Mouse (Mus musculus) common myeloid progenitor, adult 5-6 weeks (primary cell): ENCODE measurements around the gene Sbk3. TPM values are rescaled to one million over a fixed set of nuclear protein-coding genes. Genes with fewer than 3 reads are reported as not detected.
"Not testable (repeated sequence)": the region's sequence is repeated elsewhere in the genome, so short reads cannot be mapped to it uniquely, and the experiment has no call there.

ENCODE experiments used
- ATAC-seq: replicated peaks from 2 replicates; pipeline ENCODE4 v1.8.0; 2016; ENCODE audit warnings: low read depth, mild to moderate bottlenecking, moderate TSS enrichment, inconsistent platforms; ENCODE audit not compliant: poor library complexity, severe bottlenecking
- total RNA-seq: library from RNA; stranded (forward); fragments of 200-1000, 187-1606 nt; gene quantifications from 2 replicates; pipeline ENCODE4 v1.2.3, GENCODE M21; 2017

The Sbk3 gene
- total RNA-seq, result 0.19 TPM in 1 of 2 replicates, not detected in the other

DNA sequence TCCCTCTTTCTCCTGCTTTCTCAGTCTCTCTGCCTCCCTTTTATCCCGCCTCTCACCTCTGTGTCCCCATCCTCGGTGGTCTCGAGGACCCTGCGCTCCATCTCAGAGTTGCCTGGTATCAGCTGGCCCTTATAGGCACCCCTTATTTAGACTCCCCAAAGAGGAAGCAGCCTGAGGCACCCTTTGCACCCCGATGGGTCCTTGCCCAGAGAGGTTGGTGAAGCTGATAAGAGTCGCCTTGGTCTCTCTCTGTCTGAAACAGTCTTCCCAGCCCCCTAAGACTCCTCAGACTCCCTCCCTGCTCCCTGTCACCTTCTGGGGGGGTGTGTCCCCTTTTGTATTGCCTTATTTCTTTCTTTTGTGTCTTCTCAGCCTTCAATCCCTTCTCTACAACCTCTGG lies at the start of gene Sbk3:
Gene Sbk3 (minus strand): TSS at position 101 of the 400 bp plus-strand sequence.
- 0 out of 2 replicates have a peak, but pooled peaks have one; percentile 30 for ATAC-seq

DNA sequence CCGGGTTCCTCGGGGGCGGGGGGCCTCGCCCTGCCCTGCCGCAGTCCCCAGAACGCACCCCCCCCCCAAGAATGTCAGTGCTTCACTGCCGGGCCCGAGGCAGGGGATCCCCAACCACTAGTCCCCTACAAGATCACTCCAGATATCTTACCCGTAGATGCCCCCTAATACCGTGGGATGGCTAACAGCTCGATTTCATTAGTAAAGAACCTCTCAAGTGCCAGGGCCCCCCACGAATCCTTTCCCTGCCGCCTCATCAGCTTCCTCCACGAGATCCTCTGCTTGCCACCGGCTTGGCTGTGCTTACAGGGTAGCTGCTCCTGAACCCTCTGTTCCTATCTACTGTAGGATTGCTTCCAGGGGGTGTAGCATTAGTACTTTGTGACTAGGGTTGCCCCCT lies 49.7 kb upstream of the Sbk3 start:
- no peak for ATAC-seq

DNA sequence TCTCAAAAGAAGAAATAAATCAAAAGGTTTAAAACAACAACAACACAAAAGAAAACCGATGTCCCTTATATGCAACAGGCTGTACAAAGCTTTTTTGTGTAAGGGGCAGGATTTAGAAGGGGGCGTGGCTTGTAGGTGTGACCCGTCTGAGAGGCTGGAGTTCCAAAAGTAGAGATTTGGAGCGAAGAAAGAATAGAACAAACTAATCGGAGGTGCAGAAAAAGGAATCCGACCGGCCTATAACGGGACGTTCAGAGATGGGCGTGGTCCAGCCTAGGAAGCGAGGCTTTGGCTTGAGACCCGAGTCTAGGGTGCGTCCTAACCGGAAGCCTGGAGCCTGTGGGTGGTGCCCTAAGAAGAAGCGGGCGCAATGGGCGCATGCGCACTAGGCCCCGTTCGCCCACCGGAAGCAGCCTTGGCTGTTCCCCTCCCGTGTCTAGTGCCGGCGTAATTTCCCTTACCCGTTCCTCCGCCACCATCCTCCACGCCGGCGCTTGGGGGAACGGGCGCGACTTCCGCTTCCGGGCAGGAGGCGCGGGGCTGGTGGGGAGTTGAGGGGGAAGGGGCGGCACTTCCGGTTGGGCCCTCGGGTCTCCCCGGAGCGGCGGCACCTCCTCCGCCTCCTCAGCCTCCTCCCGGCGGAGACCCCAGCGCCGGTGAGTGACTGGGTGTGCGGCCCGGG lies 49.2 kb upstream of the Sbk3 start, which contains the start of the genes Zfp865 and Ccdc106:
Gene Zfp865 (plus strand): TSS at position 377 of the 682 bp plus-strand sequence.
Gene Ccdc106 (plus strand): TSS at position 554 of the 682 bp plus-strand sequence.
- ATAC-seq, result peak; percentile 85

DNA sequence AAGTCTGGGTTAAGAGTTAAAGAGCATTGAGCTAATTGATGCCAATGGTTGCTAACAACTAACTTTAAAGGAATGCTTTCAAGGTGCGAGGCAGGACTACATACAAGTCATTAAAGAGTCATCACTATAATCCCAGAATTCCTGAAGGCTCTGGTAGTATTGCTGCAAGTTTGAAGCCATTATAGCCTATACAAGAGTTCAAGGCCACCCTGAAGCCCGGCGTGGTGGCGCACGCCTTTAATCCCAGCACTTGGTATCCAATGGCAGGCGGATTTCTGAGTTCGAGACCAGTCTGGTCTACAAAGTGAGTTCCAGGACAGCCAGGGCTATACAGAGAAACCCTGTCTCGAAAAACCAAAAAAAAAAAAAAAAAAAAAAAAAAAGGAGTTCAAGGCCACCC lies 48.6 kb upstream of the Sbk3 start:
- not testable (repeated sequence) for ATAC-seq

DNA sequence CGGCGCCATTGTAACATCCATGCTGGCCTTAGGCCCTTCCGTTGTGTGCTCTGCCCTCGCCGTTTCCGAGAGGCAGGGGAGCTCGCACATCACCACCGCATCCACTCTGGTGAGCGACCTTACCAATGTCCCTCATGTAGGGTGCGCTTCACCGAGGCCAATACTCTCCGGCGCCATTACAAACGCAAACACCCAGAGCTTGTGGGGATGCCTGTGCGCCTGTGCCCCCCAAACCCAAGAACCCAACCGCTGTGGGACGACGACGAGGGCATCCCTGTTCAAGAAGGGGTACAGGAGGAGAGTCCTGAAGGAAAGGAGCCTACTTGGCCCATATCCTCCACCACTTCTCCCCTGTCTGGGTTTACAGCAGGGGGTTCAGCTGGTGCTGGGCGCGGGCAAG lies 47.0 kb upstream of the Sbk3 start:
- ATAC-seq, result no peak

DNA sequence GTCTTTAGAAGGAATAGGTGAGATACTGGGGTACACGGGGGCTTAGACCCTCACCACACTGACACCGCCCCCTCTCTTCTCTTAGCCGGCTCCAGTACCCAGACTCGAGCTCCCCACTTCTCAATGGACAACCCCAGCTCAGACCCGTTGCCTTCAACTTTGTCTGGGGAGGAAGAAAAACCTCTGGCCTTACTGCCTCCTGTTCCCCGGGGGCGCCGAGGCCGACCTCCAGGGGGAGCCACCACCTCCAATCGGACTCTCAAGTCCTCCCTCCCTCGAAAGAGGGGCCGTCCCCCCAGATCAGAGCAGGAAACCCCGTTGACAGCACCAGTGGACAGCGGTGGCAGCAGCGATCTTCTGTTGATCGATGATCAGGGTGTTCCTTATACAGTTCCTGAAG lies 46.4 kb upstream of the Sbk3 start:
- no peak for ATAC-seq

DNA sequence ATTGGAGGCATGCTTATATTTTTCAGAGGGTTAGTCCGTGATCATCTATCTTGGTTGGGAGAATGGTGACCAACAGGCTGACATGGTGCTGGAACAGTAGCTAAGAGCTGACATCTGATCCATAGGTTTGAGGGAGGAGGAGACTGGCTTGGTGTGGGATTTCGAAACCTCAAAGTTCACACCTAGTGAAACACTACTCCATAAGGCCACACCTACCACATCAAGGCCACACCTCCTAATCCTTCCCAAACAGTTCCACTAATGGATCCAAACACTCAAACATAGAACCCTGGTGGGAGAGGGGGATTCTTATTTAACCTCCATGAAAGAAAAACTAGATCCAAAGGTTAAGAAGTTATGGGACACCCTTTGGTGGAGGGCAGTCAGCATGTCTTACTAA lies 46.0 kb upstream of the Sbk3 start:
- ATAC-seq, result no peak

DNA sequence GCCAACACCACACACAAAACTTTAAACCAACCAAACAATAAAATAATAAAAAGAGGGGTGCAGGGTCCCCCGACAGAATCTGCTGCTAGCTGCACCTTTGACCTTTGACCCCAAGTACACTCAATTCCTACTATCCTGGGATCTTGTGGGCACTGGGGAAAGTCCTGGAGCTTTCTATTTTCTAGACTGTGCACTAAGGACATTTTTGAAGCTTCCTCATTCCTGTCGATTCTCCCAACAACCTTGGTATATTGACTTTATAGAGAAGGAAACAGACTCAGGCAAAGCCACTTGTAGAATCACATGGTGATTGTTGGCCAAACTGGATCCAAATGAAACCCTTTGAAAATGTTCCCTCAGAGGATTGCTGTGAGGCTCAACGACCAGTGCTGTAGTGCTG lies 45.1 kb upstream of the Sbk3 start:
- ATAC-seq, result no peak

DNA sequence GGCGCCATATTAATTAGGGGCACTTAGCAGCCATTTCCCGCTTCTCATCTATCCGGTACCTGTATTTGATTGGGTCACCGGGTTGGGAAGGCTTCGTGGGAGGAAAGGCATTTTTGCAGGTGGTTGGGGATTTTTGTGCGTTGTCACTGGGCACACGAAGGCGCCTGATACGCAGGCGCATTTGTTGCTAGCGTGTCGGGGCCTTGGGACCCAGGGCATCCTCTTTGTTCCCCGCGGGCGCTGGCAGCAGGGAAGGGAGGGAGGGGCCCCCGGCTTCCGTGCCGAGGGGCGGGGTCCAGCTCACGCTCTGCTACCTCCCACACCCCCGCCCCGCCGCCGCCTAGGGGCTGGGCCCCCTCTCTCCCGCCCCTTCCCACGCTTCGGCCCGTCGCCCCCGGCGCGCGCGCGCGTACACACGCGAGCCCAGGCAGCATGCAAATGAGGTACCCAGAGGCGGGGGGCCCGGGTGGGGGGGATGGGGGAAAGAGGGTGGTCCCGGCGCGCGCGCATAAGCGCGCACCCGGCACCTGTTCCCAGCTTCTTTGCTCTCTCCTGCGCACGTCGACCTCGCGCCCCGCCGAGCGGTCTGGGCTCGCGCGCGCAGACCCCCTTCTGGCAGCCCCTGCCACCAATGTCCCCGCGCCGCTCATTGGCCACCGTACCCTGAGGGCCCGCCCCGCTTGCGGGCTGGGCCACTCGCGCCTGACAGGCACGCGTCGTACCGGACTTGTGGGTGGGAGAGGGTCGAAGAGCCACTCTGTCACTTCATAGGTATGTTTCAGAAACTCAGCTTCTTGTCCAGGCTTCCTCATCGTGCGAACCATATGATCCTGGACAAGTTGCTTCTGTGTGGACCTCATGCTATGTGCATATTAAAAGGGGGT lies 44.4 kb upstream of the Sbk3 start, which contains the start of gene Gm44973:
Gene Gm44973 (plus strand): TSS at position 379 of the 884 bp plus-strand sequence.
- ATAC-seq, result peak; percentile 61

DNA sequence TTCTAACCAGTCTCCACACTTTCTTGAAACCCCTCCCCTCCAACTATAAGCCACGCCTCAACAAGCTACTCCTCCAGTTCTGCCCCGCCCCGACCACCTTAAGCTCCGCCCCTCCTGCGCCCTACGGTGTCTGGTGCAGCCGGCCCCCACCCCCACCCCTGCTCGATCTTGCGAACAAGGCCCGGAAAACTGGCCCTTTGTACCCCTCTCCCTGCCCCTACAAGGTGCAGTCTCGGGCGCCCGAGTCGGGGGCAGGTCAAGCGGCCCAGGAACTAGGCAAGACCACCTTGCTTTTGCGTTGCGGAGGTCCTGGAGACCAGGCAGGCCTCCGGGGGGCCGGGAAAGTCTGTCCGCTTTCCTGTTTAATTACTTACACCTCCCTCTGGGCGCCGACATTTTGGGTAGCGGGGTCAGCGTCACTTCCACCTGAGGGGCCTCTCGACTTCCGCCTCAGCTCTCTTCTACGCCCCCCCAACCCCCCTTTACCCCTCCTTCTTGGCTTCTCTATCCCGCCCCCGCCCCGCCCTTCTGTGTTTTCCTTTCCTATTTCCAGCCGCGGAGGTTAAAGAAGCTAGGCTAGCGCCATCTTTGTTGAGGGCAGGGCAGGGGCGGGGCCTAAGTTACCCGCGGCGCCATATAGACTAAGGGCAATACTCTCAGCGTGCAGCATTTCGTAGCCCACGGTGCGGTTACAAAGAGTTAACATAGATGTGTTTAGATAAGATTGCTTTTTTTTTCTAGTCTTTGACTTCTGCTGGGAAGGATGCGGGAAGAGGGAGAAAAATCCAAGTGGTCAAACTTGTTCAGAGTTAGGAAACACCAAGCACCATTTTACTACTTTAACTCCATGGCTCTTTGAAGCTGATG lies 43.5 kb upstream of the Sbk3 start, which contains the start of the genes Zfp524 and Fiz1:
Gene Zfp524 (plus strand): TSS at position 165 of the 867 bp plus-strand sequence.
Gene Fiz1 (minus strand): TSS at position 447 of the 867 bp plus-strand sequence.
- ATAC-seq, result peak; percentile 64

DNA sequence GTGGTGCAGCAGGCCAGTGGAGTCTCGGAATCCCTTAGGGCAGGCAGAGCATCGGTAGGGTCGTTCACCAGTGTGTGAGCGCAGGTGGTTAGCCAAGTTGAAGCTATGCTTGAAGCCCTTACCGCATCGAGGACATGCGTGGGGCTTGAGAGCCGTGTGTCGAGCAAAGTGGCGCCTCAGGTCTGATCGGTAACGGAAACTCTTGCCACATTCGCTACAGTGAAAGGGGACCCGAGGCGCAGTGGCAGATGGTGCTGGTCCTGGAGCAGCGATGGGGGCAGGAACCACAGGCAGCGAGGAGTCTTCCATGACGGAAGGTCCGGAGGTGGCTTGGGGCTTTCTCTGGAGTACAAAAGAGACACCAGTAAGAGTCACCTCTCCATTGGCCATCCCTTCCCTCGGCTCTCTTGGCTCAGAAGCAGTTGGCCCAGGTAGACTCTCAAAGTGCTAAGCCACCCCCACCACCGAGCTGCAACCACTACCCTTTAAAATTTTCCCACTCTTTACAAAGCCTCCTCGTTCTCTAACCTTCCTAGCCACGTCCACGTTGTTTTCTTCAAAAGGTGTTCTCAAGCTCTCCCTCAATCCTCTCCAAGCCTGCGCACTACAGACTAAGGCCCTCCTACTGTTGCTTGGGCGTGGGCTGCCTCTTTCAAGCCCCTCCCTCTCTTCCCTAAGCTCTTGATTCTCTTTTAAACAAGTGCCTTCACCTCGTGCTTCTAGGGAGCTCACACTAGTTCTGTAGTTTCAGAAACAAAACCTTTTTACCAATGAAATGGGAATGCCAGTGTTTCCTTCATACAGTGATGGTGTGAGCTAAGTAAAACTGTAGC lies 41.9 kb upstream of the Sbk3 start:
- no peak for ATAC-seq

DNA sequence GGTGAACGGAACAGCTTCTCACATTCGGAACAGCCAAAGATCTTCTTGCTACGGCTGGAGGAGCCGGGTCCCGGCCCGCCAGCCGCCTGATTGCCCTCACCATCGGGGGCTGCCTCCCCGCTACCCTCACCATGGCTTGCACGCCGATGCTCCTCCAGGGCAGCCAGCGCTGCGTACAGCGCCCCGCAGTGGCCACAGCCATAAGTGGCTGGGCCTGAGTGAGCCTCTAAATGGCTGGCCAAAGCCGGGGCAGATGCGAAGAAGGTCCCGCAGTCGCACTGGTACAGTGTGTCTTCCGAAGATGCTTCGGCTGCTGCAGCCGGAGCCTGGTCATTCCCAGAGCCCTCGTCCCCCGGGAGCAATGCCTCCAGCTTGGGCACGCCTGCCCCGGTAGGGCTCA lies 37.3 kb upstream of the Sbk3 start:
- ATAC-seq, result no peak

DNA sequence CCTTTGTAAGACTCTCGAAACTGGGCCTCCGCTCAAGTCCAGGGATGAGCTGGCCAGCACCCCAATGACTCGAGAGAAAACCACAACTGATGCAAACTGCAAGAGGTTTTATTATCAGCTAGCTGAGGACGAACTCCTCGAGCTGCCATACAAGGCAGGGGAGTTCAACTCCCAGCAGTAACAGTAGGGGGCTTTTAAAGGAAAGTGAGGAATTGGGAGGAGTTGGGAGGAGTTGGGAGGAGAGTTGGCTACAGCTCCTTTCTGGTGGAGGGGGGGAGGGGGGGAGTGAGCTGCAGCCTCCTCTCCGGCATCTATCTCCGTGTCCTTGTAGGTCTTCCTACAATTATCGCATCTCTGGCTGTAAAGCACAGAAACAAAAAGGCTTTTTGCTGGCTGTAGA lies 31.9 kb upstream of the Sbk3 start:
- not testable (repeated sequence) for ATAC-seq

DNA sequence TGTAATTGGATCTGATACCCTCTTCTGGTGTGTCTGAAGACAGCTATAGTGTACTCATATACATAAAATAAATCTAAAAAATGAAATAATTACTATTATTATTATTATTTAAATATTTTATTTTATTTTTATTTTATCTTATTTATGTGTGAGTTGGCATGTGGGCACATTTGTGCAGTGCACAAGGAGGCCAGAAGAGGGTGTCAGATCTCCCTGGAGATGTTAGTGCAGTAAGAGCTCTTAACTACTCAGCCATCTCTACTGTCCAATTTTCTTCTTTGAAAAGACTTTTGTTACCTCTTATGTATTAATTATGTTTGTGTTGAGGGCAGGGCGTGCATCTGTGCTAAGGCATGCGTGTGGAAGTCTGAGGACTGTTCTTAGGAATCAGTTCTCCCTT lies 28.9 kb upstream of the Sbk3 start:
- ATAC-seq, result peak; percentile 57

DNA sequence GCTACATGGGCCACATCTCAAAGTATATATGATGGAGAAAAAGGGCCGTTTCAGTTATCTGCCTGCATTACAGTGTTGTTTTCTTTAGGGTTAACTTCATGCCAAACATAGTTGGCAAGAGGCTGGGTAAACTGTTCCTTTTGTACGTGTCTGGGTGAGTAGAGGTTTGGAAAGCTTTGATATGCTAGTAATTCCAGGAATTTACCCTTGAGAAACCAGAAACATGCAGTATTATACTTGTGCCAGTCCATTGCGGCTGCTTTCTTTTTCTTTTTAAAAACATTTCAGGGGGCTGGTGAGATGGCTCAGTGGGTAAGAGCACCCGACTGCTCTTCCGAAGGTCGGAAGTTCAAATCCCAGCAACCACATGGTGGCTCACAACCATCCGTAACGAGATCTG lies 26.0 kb upstream of the Sbk3 start:
- ATAC-seq, result no peak

DNA sequence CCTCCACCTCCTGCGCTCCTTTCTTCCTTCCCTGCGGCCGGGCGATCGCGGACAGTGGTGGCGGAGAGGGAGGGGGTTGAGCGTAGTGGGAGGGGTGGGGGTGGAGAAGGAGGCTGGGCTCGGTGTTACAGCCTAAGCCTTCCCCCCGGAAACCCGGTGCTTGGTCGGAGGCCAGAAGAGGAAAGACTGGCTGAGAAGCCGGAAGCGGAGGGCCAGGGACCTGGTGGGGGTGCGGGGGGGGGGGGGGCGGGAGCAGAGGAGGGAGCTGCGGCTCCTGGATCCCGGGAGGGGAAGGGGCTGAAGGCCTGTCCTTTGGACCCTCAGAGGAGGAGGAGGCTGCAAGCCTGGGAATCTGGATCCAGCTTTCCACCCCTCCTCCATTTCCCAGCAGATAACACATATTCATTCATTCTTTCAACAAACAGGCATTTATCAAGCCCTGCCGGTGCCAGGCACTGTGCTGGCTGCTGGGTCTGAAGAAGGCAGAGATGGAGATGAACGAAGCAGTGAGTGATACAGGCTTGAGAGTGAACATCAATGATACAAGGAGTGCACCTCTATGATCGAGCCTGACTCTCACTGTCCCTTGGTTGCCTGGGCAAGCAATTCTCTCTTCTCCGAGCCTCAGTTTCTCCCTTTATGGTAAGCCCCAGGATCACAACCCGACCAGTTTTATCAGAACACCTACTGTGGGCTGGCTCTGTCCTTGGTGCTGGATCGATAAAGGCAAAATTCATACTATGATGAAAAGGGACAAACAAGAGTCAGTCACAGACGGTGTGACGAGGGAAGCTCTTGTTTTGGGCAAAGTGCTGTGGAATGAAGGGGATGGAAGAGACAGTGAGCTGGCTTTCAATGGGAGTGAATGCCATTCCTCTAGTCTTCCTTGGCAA lies 25.3 kb upstream of the Sbk3 start, which contains the start of gene Zfp579:
Gene Zfp579 (minus strand): TSS at position 156 of the 893 bp plus-strand sequence.
- ATAC-seq, result peak; percentile 89

DNA sequence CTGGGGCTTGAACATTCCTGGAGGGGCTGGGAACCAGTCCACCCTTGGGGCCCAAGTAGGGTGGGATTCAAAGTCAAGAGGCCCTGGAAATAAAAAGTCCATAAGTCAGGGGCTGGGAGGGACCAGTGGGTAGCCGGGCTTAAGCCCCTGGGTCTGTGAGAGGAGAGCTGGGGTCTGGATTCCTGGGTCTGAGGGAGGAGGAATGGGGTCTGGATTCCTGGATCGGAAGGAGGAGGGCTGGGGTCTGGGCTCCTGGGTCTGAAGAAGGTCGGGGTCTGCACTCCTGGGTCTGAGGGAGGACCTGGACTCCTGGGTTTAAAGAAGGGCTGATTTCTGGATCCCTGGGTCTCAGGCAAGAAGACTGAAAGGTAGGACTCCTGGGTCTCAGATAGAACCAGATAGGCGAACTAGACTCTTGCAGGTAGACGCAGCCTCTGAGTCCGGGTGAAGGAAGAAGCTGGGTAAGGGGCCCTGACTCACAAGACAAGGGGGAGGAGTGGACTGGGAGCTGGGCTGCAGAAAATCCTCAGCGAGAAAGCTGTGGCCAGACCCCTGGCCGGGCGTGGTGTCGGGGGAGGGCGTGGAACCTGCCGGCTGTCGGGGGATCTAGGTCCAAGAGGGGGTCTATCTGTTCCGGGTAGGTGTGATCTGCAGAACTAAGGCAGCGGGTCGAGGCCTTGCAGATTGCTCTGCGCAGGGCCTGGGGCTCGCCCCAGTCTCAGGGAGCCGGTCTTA lies 24.5 kb upstream of the Sbk3 start:
- no peak; the same call in 1 of the 2 replicates for ATAC-seq
